Mouse (Mus musculus): ENCODE data around the gene Phrf1.
A peak's percentile ranks its signal among the peaks of the same experiment; 100 is the strongest.

The Phrf1 gene

GRCm38 (mm10) chr7:141263640-141264039 lies 35.1 kb downstream of the Phrf1 start:
- DNase-seq (ENCODE audit: low read depth, low spot score), result no peak
- Histone ChIP-seq H3K27me3 (ENCODE audit: control insufficient read depth, insufficient read depth, low read length, poor library complexity, severe bottlenecking) (no peaks in the 10 kb centered on the region), H3K36me3 (ENCODE audit: control insufficient read depth, insufficient read depth, low read length, poor library complexity, severe bottlenecking) (peaks cover 24% of the 10 kb centered on the region)

GRCm38 (mm10) chr7:141264041-141264700 lies 35.6 kb downstream of the Phrf1 start:
- H3K27me3 ChIP-seq (ENCODE audit: control insufficient read depth, insufficient read depth, low read length, poor library complexity, severe bottlenecking), result no peaks in the 10 kb centered on the region
- H3K36me3 ChIP-seq (ENCODE audit: control insufficient read depth, insufficient read depth, low read length, poor library complexity, severe bottlenecking), result peaks cover 21% of the 10 kb centered on the region
- DNase-seq (ENCODE audit: low read depth, low spot score), result no peak

- Histone ChIP-seq H3K27me3 (ENCODE audit: control insufficient read depth, insufficient read depth, low read length, poor library complexity, severe bottlenecking) (no peaks in the 10 kb centered on the region), H3K36me3 (ENCODE audit: control insufficient read depth, insufficient read depth, low read length, poor library complexity, severe bottlenecking) (peaks cover 15% of the 10 kb centered on the region)
- DNase-seq (ENCODE audit: low read depth, low spot score), result peak; percentile 71
Observed at GRCm38 (mm10) chr7:141264761-141265410, 36.3 kb downstream of the Phrf1 start.

GRCm38 (mm10) chr7:141265411-141265738 lies 36.8 kb downstream of the Phrf1 start:
- H3K36me3 ChIP-seq (ENCODE audit: control insufficient read depth, insufficient read depth, low read length, poor library complexity, severe bottlenecking), result peaks cover 11% of the 10 kb centered on the region
- no peak for DNase-seq (ENCODE audit: low read depth, low spot score)

GRCm38 (mm10) chr7:141265739-141266561 lies 37.4 kb downstream of the Phrf1 start, which contains the start of gene Irf7:
TSS of gene Irf7 (minus strand) at chr7:141266481.
- no peaks in the 10 kb centered on the region for H3K27me3 ChIP-seq (ENCODE audit: control insufficient read depth, insufficient read depth, low read length, poor library complexity, severe bottlenecking)
- H3K36me3 ChIP-seq (ENCODE audit: control insufficient read depth, insufficient read depth, low read length, poor library complexity, severe bottlenecking), result peaks cover 6% of the 10 kb centered on the region
- DNase-seq (ENCODE audit: low read depth, low spot score), result peak; percentile 92

More at GRCm38 (mm10) chr7:141265411-141265738, 36.8 kb downstream of the Phrf1 start:
- no peaks in the 10 kb centered on the region for H3K27me3 ChIP-seq (ENCODE audit: control insufficient read depth, insufficient read depth, low read length, poor library complexity, severe bottlenecking)

GRCm38 (mm10) chr7:141268466-141269272 lies 40.1 kb downstream of the Phrf1 start:
- H3K27me3 ChIP-seq (ENCODE audit: control insufficient read depth, insufficient read depth, low read length, poor library complexity, severe bottlenecking), result no peaks in the 10 kb centered on the region
- DNase-seq (ENCODE audit: low read depth, low spot score), result peak; percentile 41
- H3K36me3 ChIP-seq (ENCODE audit: control insufficient read depth, insufficient read depth, low read length, poor library complexity, severe bottlenecking), result no peaks in the 10 kb centered on the region

- Histone ChIP-seq H3K36me3 (ENCODE audit: control insufficient read depth, insufficient read depth, low read length, poor library complexity, severe bottlenecking) (no peaks in the 10 kb centered on the region), H3K27me3 (ENCODE audit: control insufficient read depth, insufficient read depth, low read length, poor library complexity, severe bottlenecking) (no peaks in the 10 kb centered on the region)
- no peak for DNase-seq (ENCODE audit: low read depth, low spot score)
Observed at GRCm38 (mm10) chr7:141269273-141269545, 40.6 kb downstream of the Phrf1 start.

GRCm38 (mm10) chr7:141270631-141271030 lies 42.0 kb downstream of the Phrf1 start:
- DNase-seq (ENCODE audit: low read depth, low spot score), result no peak

GRCm38 (mm10) chr7:141275356-141275755 lies 46.8 kb downstream of the Phrf1 start:
- Histone ChIP-seq H3K27me3 (ENCODE audit: control insufficient read depth, insufficient read depth, low read length, poor library complexity, severe bottlenecking) (no peaks in the 10 kb centered on the region), H3K36me3 (ENCODE audit: control insufficient read depth, insufficient read depth, low read length, poor library complexity, severe bottlenecking) (no peaks in the 10 kb centered on the region)
- peak; percentile 38 for DNase-seq (ENCODE audit: low read depth, low spot score)

More at GRCm38 (mm10) chr7:141270631-141271030, 42.0 kb downstream of the Phrf1 start:
- H3K27me3 ChIP-seq (ENCODE audit: control insufficient read depth, insufficient read depth, low read length, poor library complexity, severe bottlenecking), result no peaks in the 10 kb centered on the region
- no peaks in the 10 kb centered on the region for H3K36me3 ChIP-seq (ENCODE audit: control insufficient read depth, insufficient read depth, low read length, poor library complexity, severe bottlenecking)

- H3K27me3 ChIP-seq (ENCODE audit: control insufficient read depth, insufficient read depth, low read length, poor library complexity, severe bottlenecking), result no peaks in the 10 kb centered on the region
- no peaks in the 10 kb centered on the region for H3K36me3 ChIP-seq (ENCODE audit: control insufficient read depth, insufficient read depth, low read length, poor library complexity, severe bottlenecking)
- DNase-seq (ENCODE audit: low read depth, low spot score), result peak; percentile 69
Observed at GRCm38 (mm10) chr7:141276546-141276945, 48.0 kb downstream of the Phrf1 start, which contains the start of gene Cdhr5. TSS of gene Cdhr5 (minus strand) at chr7:141276786.

GRCm38 (mm10) chr7:141277701-141278678 lies 49.4 kb downstream of the Phrf1 start:
- no peak for DNase-seq (ENCODE audit: low read depth, low spot score)
- H3K27me3 ChIP-seq (ENCODE audit: control insufficient read depth, insufficient read depth, low read length, poor library complexity, severe bottlenecking), result no peaks in the 10 kb centered on the region
- H3K36me3 ChIP-seq (ENCODE audit: control insufficient read depth, insufficient read depth, low read length, poor library complexity, severe bottlenecking), result no peaks in the 10 kb centered on the region

- Histone ChIP-seq H3K36me3 (ENCODE audit: control insufficient read depth, insufficient read depth, low read length, poor library complexity, severe bottlenecking) (no peaks in the 10 kb centered on the region), H3K27me3 (ENCODE audit: control insufficient read depth, insufficient read depth, low read length, poor library complexity, severe bottlenecking) (no peaks in the 10 kb centered on the region)
- peak; percentile 31 for DNase-seq (ENCODE audit: low read depth, low spot score)
Observed at GRCm38 (mm10) chr7:141278766-141279590, 50.4 kb downstream of the Phrf1 start, which contains the start of gene Sct. TSS of gene Sct (minus strand) at chr7:141279133.

GRCm38 (mm10) chr7:141281442-141281841 lies 52.9 kb downstream of the Phrf1 start:
- no peak for DNase-seq (ENCODE audit: low read depth, low spot score)
- no peaks in the 10 kb centered on the region for H3K36me3 ChIP-seq (ENCODE audit: control insufficient read depth, insufficient read depth, low read length, poor library complexity, severe bottlenecking)
- no peaks in the 10 kb centered on the region for H3K27me3 ChIP-seq (ENCODE audit: control insufficient read depth, insufficient read depth, low read length, poor library complexity, severe bottlenecking)
